Mouse (Mus musculus) spleen, adult 2 months (tissue): ENCODE results near the gene Apoa2. TPM values are rescaled to one million over a fixed set of nuclear protein-coding genes. Genes with fewer than 3 reads are reported as not detected.

ENCODE experiments used
- DNase-seq, 2 experiments: peaks; one replicate each; pipeline versions ENCODE4 v3.0.0 to v3.0.0-alpha.2; 2012 to 2021; ENCODE audit warnings: low spot score in 2 of 2, low read depth in 1 of 2
- H3K27ac ChIP-seq: fragments of 200-500 bp; 2 replicates; pipeline ENCODE4 v1.5.1; 2012; ENCODE audit warnings: low read length, inconsistent platforms; ENCODE audit not compliant: insufficient read depth
- H3K27me3 ChIP-seq: fragments of 200-500 bp; 2 replicates; pipeline ENCODE4 v1.6.1; 2012; ENCODE audit warnings: mild to moderate bottlenecking, moderate library complexity, low read length, inconsistent platforms; ENCODE audit not compliant: control insufficient read depth, insufficient read depth
- H3K36me3 ChIP-seq: fragments of 200-500 bp; 2 replicates; pipeline ENCODE4 v1.6.1; 2012; ENCODE audit warnings: mild to moderate bottlenecking, low read length, inconsistent platforms; ENCODE audit not compliant: control insufficient read depth, insufficient read depth
- H3K4me1 ChIP-seq: fragments of 200-500 bp; 2 replicates; pipeline ENCODE4 v1.6.1; 2011; ENCODE audit warnings: inconsistent platforms; ENCODE audit not compliant: control insufficient read depth, insufficient read depth, insufficient read length
- H3K4me3 ChIP-seq: fragments of 200-500 bp; 2 replicates; pipeline ENCODE4 v1.5.1; 2011; ENCODE audit warnings: mild to moderate bottlenecking, inconsistent platforms; ENCODE audit not compliant: insufficient read depth, insufficient read length; ENCODE audit errors: extremely low read depth
- CTCF ChIP-seq: fragments of 200-500 bp; IDR thresholded peaks from 2 replicates; pipeline ENCODE4 v1.5.1; 2011; ENCODE audit warnings: mild to moderate bottlenecking, inconsistent platforms; ENCODE audit not compliant: insufficient read depth, insufficient read length, insufficient replicate concordance; ENCODE audit errors: extremely low read depth
- POLR2A ChIP-seq: fragments of 200-500 bp; IDR thresholded peaks from 2 replicates; pipeline ENCODE4 v1.6.1; 2011; ENCODE audit warnings: low read depth, low read length, inconsistent platforms
- WGBS: fragments of 180-500 bp; shearing (Covaris S2); methylation state at CpG from one replicate; pipeline ENCODE4 v1.1.7; 2018; 5-methylcytosine and 5-hydroxymethylcytosine counted together
- polyA plus RNA-seq: library from polyadenylated mRNA; depleted of rRNA; stranded (reverse); fragments of >200 nt; gene quantifications from 2 replicates; pipeline ENCODE4 v1.2.3, GENCODE M21; 2012

The Apoa2 gene
- polyA plus RNA-seq, 1 experiment, result 1.8 TPM

- Histone ChIP-seq H3K36me3 (peaks cover 4% of the 10 kb centered on the region; the same call in 1 of the 2 replicates), H3K4me1 (peaks cover 11% of the 10 kb centered on the region; the same call in 1 of the 2 replicates), H3K4me3 (no peak overlapping the region), H3K27me3 (no peaks in the 10 kb centered on the region), H3K27ac (no peak overlapping the region)
- peak; percentile 59; the same call in 1 of the 2 replicates for TF ChIP-seq CTCF
- TF ChIP-seq POLR2A, result no peak
- DNase-seq, result peak; percentile 59 to 71
- WGBS, result 13% methylated on average over 10 of the region's 10 CpGs
Observed at GRCm38 (mm10) chr1:171220871-171221270, 4.0 kb upstream of the Apoa2 start.

GRCm38 (mm10) chr1:171221281-171222193, 3.3 kb upstream of the Apoa2 start:
- no peak overlapping the region for H3K27ac ChIP-seq
- H3K4me3 ChIP-seq, result peak overlapping the region; percentile 69
- WGBS, result 11% methylated on average over 22 of the region's 22 CpGs
- H3K36me3 ChIP-seq, result peaks cover 4% of the 10 kb centered on the region; the same call in 1 of the 2 replicates
- TF ChIP-seq POLR2A (no peak), CTCF (no peak)
- H3K4me1 ChIP-seq, result peaks cover 11% of the 10 kb centered on the region; the same call in 1 of the 2 replicates
- DNase-seq, result peak in 1 of 2 experiments; percentile 15
- no peaks in the 10 kb centered on the region for H3K27me3 ChIP-seq

- peak; percentile 87 to 99 for DNase-seq
- peaks cover 4% of the 10 kb centered on the region; the same call in 1 of the 2 replicates for H3K36me3 ChIP-seq
- 2% methylated on average over 28 of the region's 28 CpGs for WGBS
- peak within 1 kb of the TSS; percentile 69 for H3K4me3 ChIP-seq
- TF ChIP-seq CTCF, result peak; percentile 15; the same call in 1 of the 2 replicates
- TF ChIP-seq POLR2A, result peak; percentile 8; the same call in 1 of the 2 replicates
- peak within 1 kb of the TSS; percentile 82 for H3K27ac ChIP-seq
- peaks cover 11% of the 10 kb centered on the region; the same call in 1 of the 2 replicates for H3K4me1 ChIP-seq
- H3K27me3 ChIP-seq, result no peaks in the 10 kb centered on the region
Observed at GRCm38 (mm10) chr1:171222238-171223155, 2.4 kb upstream of the Apoa2 start, which contains the start of gene Tomm40l. TSS of gene Tomm40l (minus strand) at chr1:171222514.

- no peaks in the 10 kb centered on the region for H3K27me3 ChIP-seq
- peaks cover 4% of the 10 kb centered on the region; the same call in 1 of the 2 replicates for H3K36me3 ChIP-seq
- 81% methylated on average over 6 of the region's 6 CpGs for WGBS
- DNase-seq, result no peak
- no peak for TF ChIP-seq CTCF
- no peak for TF ChIP-seq POLR2A
- H3K4me3 ChIP-seq, result peak overlapping the region; percentile 65
- H3K4me1 ChIP-seq, result peaks cover 11% of the 10 kb centered on the region; the same call in 1 of the 2 replicates
- peak overlapping the region; percentile 82; the same call in 1 of the 2 replicates for H3K27ac ChIP-seq
Observed at GRCm38 (mm10) chr1:171223168-171223567, 1.7 kb upstream of the Apoa2 start.

GRCm38 (mm10) chr1:171223796-171224195, 1.1 kb upstream of the Apoa2 start:
- no peak for TF ChIP-seq POLR2A
- no peak for TF ChIP-seq CTCF
- 91% methylated on average over 2 of the region's 2 CpGs for WGBS
- no peak for DNase-seq
- Histone ChIP-seq H3K27ac (no peak overlapping the region), H3K4me1 (peaks cover 11% of the 10 kb centered on the region; the same call in 1 of the 2 replicates), H3K27me3 (no peaks in the 10 kb centered on the region), H3K36me3 (peaks cover 4% of the 10 kb centered on the region; the same call in 1 of the 2 replicates), H3K4me3 (no peak overlapping the region)

GRCm38 (mm10) chr1:171226780-171227179, 1.9 kb downstream of the Apoa2 start:
- no peak overlapping the region for H3K27ac ChIP-seq
- H3K4me1 ChIP-seq, result peaks cover 6% of the 10 kb centered on the region; the same call in 1 of the 2 replicates
- no peak for DNase-seq
- WGBS, result 59% methylated on average over 4 of the region's 4 CpGs
- TF ChIP-seq POLR2A (no peak), CTCF (no peak)
- H3K4me3 ChIP-seq, result no peak overlapping the region
- H3K27me3 ChIP-seq, result no peaks in the 10 kb centered on the region
- no peaks in the 10 kb centered on the region for H3K36me3 ChIP-seq
